Mouse (Mus musculus): Measurements from ENCODE around the gene Trp53tg5. TPM values are rescaled to one million over a fixed set of nuclear protein-coding genes. Genes with fewer than 3 reads are reported as not detected.

The Trp53tg5 gene
- polyA plus RNA-seq, 1 experiment from 2014 or later = not detected

- Histone ChIP-seq H3K4me3 (ENCODE audit: low read depth, low read length) (no peak overlapping the region), H3K36me3 (ENCODE audit: insufficient read depth) (no peaks in the 10 kb centered on the region), H3K27ac (ENCODE audit: low read depth) (no peak overlapping the region), H3K4me2 (no peak overlapping the region), H3K9ac (no peak overlapping the region), H3K27me3 (ENCODE audit: insufficient read depth, low read length) (no peaks in the 10 kb centered on the region), H3K4me1 (ENCODE audit: insufficient read depth) (no peaks in the 10 kb centered on the region), H3K9me3 (ENCODE audit: low read depth, low read length) (no peaks in the 10 kb centered on the region)
- 78% methylated on average over 11 of the region's 11 CpGs for WGBS
- TF ChIP-seq CTCF (IDR thresholded peaks at IDR 0.05; ENCODE audit: low read depth) = no peak
- DNase-seq = peak; percentile 33
- no peak for ATAC-seq (ENCODE audit: insufficient read depth)
Measured at GRCm38 (mm10) chr2:164516592-164516991, 43.1 kb upstream of the Trp53tg5 start.

- no peak overlapping the region for H3K4me2 ChIP-seq
- H3K4me1 ChIP-seq (ENCODE audit: insufficient read depth) = no peaks in the 10 kb centered on the region
- H3K9me3 ChIP-seq (ENCODE audit: low read depth, low read length) = no peaks in the 10 kb centered on the region
- 80% methylated on average over 9 of the region's 9 CpGs for WGBS
- H3K27me3 ChIP-seq (ENCODE audit: insufficient read depth, low read length) = no peaks in the 10 kb centered on the region
- ATAC-seq (ENCODE audit: insufficient read depth) (no peak), DNase-seq (no peak)
- no peaks in the 10 kb centered on the region for H3K36me3 ChIP-seq (ENCODE audit: insufficient read depth)
- H3K27ac ChIP-seq (ENCODE audit: low read depth) = no peak overlapping the region
- no peak overlapping the region for H3K4me3 ChIP-seq (ENCODE audit: low read depth, low read length)
- no peak for TF ChIP-seq CTCF (IDR thresholded peaks at IDR 0.05; ENCODE audit: low read depth)
- no peak overlapping the region for H3K9ac ChIP-seq
Measured at GRCm38 (mm10) chr2:164515897-164516296, 42.4 kb upstream of the Trp53tg5 start.

- DNase-seq (no peak), ATAC-seq (ENCODE audit: insufficient read depth) (no peak)
- Histone ChIP-seq H3K4me1 (ENCODE audit: insufficient read depth) (no peaks in the 10 kb centered on the region), H3K36me3 (ENCODE audit: insufficient read depth) (no peaks in the 10 kb centered on the region), H3K27ac (ENCODE audit: low read depth) (no peak overlapping the region), H3K27me3 (ENCODE audit: insufficient read depth, low read length) (no peaks in the 10 kb centered on the region), H3K4me3 (ENCODE audit: low read depth, low read length) (no peak overlapping the region), H3K4me2 (no peak overlapping the region), H3K9ac (no peak overlapping the region), H3K9me3 (ENCODE audit: low read depth, low read length) (no peaks in the 10 kb centered on the region)
- WGBS = 77% methylated on average over 3 of the region's 3 CpGs
- TF ChIP-seq CTCF (IDR thresholded peaks at IDR 0.05; ENCODE audit: low read depth) = no peak
Measured at GRCm38 (mm10) chr2:164514916-164515315, 41.4 kb upstream of the Trp53tg5 start.

- Histone ChIP-seq H3K9me3 (ENCODE audit: low read depth, low read length) (no peaks in the 10 kb centered on the region), H3K4me2 (no peak overlapping the region), H3K27ac (ENCODE audit: low read depth) (no peak overlapping the region), H3K4me3 (ENCODE audit: low read depth, low read length) (no peak overlapping the region), H3K4me1 (ENCODE audit: insufficient read depth) (no peaks in the 10 kb centered on the region), H3K27me3 (ENCODE audit: insufficient read depth, low read length) (no peaks in the 10 kb centered on the region), H3K36me3 (ENCODE audit: insufficient read depth) (0 out of 2 replicates have a peak, but pooled peaks cover 5% of the 10 kb centered on the region), H3K9ac (no peak overlapping the region)
- ATAC-seq (ENCODE audit: insufficient read depth) = no peak
- WGBS = 64% methylated on average over 8 of the region's 8 CpGs
- peak; percentile 26 for DNase-seq
- TF ChIP-seq CTCF (IDR thresholded peaks at IDR 0.05; ENCODE audit: low read depth) = no peak
Measured at GRCm38 (mm10) chr2:164513389-164513788, 39.9 kb upstream of the Trp53tg5 start.

- Histone ChIP-seq H3K36me3 (ENCODE audit: insufficient read depth) (0 out of 2 replicates have a peak, but pooled peaks cover 9% of the 10 kb centered on the region), H3K4me2 (no peak overlapping the region), H3K9ac (no peak overlapping the region), H3K4me1 (ENCODE audit: insufficient read depth) (no peaks in the 10 kb centered on the region), H3K27ac (ENCODE audit: low read depth) (no peak overlapping the region), H3K27me3 (ENCODE audit: insufficient read depth, low read length) (no peaks in the 10 kb centered on the region), H3K9me3 (ENCODE audit: low read depth, low read length) (no peaks in the 10 kb centered on the region), H3K4me3 (ENCODE audit: low read depth, low read length) (no peak overlapping the region)
- no peak for TF ChIP-seq CTCF (IDR thresholded peaks at IDR 0.05; ENCODE audit: low read depth)
- WGBS = 54% methylated on average over 14 of the region's 14 CpGs
- no peak for DNase-seq
- no peak for ATAC-seq (ENCODE audit: insufficient read depth)
Measured at GRCm38 (mm10) chr2:164512121-164512909, 38.8 kb upstream of the Trp53tg5 start.

- Histone ChIP-seq H3K9ac (no peak overlapping the region), H3K9me3 (ENCODE audit: low read depth, low read length) (no peaks in the 10 kb centered on the region), H3K27ac (ENCODE audit: low read depth) (peak overlapping the region; percentile 65; the same call in 1 of the 2 replicates), H3K4me2 (no peak overlapping the region), H3K36me3 (ENCODE audit: insufficient read depth) (peaks cover 21% of the 10 kb centered on the region; the same call in 1 of the 2 replicates), H3K4me3 (ENCODE audit: low read depth, low read length) (no peak overlapping the region), H3K4me1 (ENCODE audit: insufficient read depth) (no peaks in the 10 kb centered on the region), H3K27me3 (ENCODE audit: insufficient read depth, low read length) (no peaks in the 10 kb centered on the region)
- no peak for DNase-seq
- no peak for TF ChIP-seq CTCF (IDR thresholded peaks at IDR 0.05; ENCODE audit: low read depth)
- ATAC-seq (ENCODE audit: insufficient read depth) = peak; percentile 42; the same call in 1 of the 2 replicates
- 32% methylated on average over 5 of the region's 5 CpGs for WGBS
Measured at GRCm38 (mm10) chr2:164510621-164511190, 37.2 kb upstream of the Trp53tg5 start.

GRCm38 (mm10) chr2:164507811-164508210, 34.3 kb upstream of the Trp53tg5 start:
- Histone ChIP-seq H3K4me1 (ENCODE audit: insufficient read depth) (no peaks in the 10 kb centered on the region), H3K4me2 (no peak overlapping the region), H3K4me3 (ENCODE audit: low read depth, low read length) (no peak overlapping the region), H3K27ac (ENCODE audit: low read depth) (no peak overlapping the region), H3K9ac (no peak overlapping the region), H3K27me3 (ENCODE audit: insufficient read depth, low read length) (no peaks in the 10 kb centered on the region), H3K36me3 (ENCODE audit: insufficient read depth) (peaks cover 46% of the 10 kb centered on the region), H3K9me3 (ENCODE audit: low read depth, low read length) (peaks cover 5% of the 10 kb centered on the region; the same call in 1 of the 2 replicates)
- no peak for DNase-seq
- 82% methylated on average over 19 of the region's 19 CpGs for WGBS
- TF ChIP-seq CTCF (IDR thresholded peaks at IDR 0.05; ENCODE audit: low read depth) = no peak
- no peak for ATAC-seq (ENCODE audit: insufficient read depth)
